Mouse (Mus musculus) intestine, embryonic 16.5 days (tissue): ENCODE measurements around the gene Lnx2. TPM values are rescaled to one million over a fixed set of nuclear protein-coding genes. Genes with fewer than 3 reads are reported as not detected.

ENCODE experiments used
- ATAC-seq: fragments of 200-750 bp; cut with Nextera tagmentation; 2 replicates; pipeline ENCODE4 v1.8.0; 2017; ENCODE audit warnings: moderate TSS enrichment, moderate library complexity
- H3K27ac ChIP-seq: fragments of 300-500 bp; sonication (generic); 2 replicates; pipeline ENCODE4 v1.5.1; 2014; ENCODE audit warnings: mild to moderate bottlenecking, low read length
- H3K27me3 ChIP-seq: fragments of 300-500 bp; sonication (generic); replicated peaks from 2 replicates; pipeline ENCODE4 v1.6.1; 2014; ENCODE audit warnings: low read length, control low read depth, mixed read lengths; ENCODE audit not compliant: control insufficient read depth, insufficient read depth
- H3K36me3 ChIP-seq: fragments of 300-500 bp; sonication (generic); 2 replicates; pipeline ENCODE4 v1.6.1; 2014; ENCODE audit warnings: low read length, control low read depth; ENCODE audit not compliant: control insufficient read depth, insufficient read depth
- H3K4me1 ChIP-seq: fragments of 300-500 bp; sonication (generic); 2 replicates; pipeline ENCODE4 v1.6.1; 2014; ENCODE audit warnings: low read length, control low read depth, mixed read lengths; ENCODE audit not compliant: control insufficient read depth, insufficient read depth
- H3K4me2 ChIP-seq: fragments of 300-500 bp; sonication (generic); 2 replicates; pipeline ENCODE4 v1.6.1; 2014; ENCODE audit warnings: low read depth, low read length, control low read depth
- H3K4me3 ChIP-seq: fragments of 300-500 bp; sonication (generic); 2 replicates; pipeline ENCODE4 v1.5.1; 2014; ENCODE audit warnings: mild to moderate bottlenecking, low read length
- H3K9ac ChIP-seq: fragments of 300-500 bp; sonication (generic); 2 replicates; pipeline ENCODE4 v1.6.1; 2014; ENCODE audit warnings: low read depth, low read length
- H3K9me3 ChIP-seq: fragments of 300-500 bp; sonication (generic); 2 replicates; pipeline ENCODE4 v1.6.1; 2016; ENCODE audit warnings: low read length, control low read depth; ENCODE audit not compliant: control insufficient read depth
- WGBS: fragments of 180-500 bp; shearing (Covaris S2); extraction: QIAGEN DNeasy Blood & Tissue Kit; methylation state at CpG from one replicate; pipeline ENCODE4 v1.1.7; 2014; 5-methylcytosine and 5-hydroxymethylcytosine counted together
- polyA plus RNA-seq: library from polyadenylated mRNA; unstranded; fragments of >200 nt; fragmentation: Nextera tagmentation; extraction: Ambion mirVana; gene quantifications from 2 replicates; pipeline ENCODE4 v1.2.1, GENCODE M21; 2015

Gene Lnx2
- polyA plus RNA-seq, 1 experiment from 2014 or later: 15.2 TPM

GRCm38 (mm10) chr5:147016622-147017021, 59.8 kb downstream of the Lnx2 start:
- H3K27me3 ChIP-seq: no peaks in the 10 kb centered on the region
- H3K36me3 ChIP-seq: peaks cover 13% of the 10 kb centered on the region
- H3K27ac ChIP-seq: no peak overlapping the region
- no peak overlapping the region for H3K9ac ChIP-seq
- H3K9me3 ChIP-seq: no peaks in the 10 kb centered on the region
- H3K4me2 ChIP-seq: no peak overlapping the region
- ATAC-seq: no peak
- H3K4me1 ChIP-seq: peaks cover 4% of the 10 kb centered on the region; the same call in 1 of the 2 replicates
- no peak overlapping the region for H3K4me3 ChIP-seq
- 76% methylated on average over 12 of the region's 12 CpGs for WGBS

- Histone ChIP-seq H3K4me2 (no peak overlapping the region), H3K9ac (no peak overlapping the region)
Measured at GRCm38 (mm10) chr5:147015191-147015590, 61.2 kb downstream of the Lnx2 start.

GRCm38 (mm10) chr5:147013845-147014244, 62.5 kb downstream of the Lnx2 start:
- H3K4me2 ChIP-seq: no peak overlapping the region
- no peak overlapping the region for H3K9ac ChIP-seq
- peaks cover 4% of the 10 kb centered on the region; the same call in 1 of the 2 replicates for H3K4me1 ChIP-seq
- peaks cover 3% of the 10 kb centered on the region for H3K36me3 ChIP-seq
- no peak for ATAC-seq
- no peak overlapping the region for H3K27ac ChIP-seq
- no peak overlapping the region for H3K4me3 ChIP-seq
- H3K27me3 ChIP-seq: no peaks in the 10 kb centered on the region
- no peaks in the 10 kb centered on the region for H3K9me3 ChIP-seq
- WGBS: 38% methylated on average over 6 of the region's 6 CpGs

More at GRCm38 (mm10) chr5:147015191-147015590, 61.2 kb downstream of the Lnx2 start:
- no peaks in the 10 kb centered on the region for H3K27me3 ChIP-seq
- H3K4me3 ChIP-seq: no peak overlapping the region
- no peak overlapping the region for H3K27ac ChIP-seq
- no peaks in the 10 kb centered on the region for H3K9me3 ChIP-seq
- peaks cover 13% of the 10 kb centered on the region for H3K36me3 ChIP-seq
- no peak for ATAC-seq
- 93% methylated on average over 7 of the region's 7 CpGs for WGBS
- peaks cover 4% of the 10 kb centered on the region; the same call in 1 of the 2 replicates for H3K4me1 ChIP-seq

- Histone ChIP-seq H3K4me3 (no peak overlapping the region), H3K4me2 (no peak overlapping the region), H3K36me3 (no peaks in the 10 kb centered on the region; the same call in 1 of the 2 replicates), H3K9ac (no peak overlapping the region), H3K4me1 (no peaks in the 10 kb centered on the region), H3K27ac (no peak overlapping the region), H3K27me3 (no peaks in the 10 kb centered on the region), H3K9me3 (no peaks in the 10 kb centered on the region)
- 82% methylated on average over 10 of the region's 10 CpGs for WGBS
- ATAC-seq: no peak
Measured at GRCm38 (mm10) chr5:147011333-147011732, 65.1 kb downstream of the Lnx2 start.

GRCm38 (mm10) chr5:147003303-147003702, 73.1 kb downstream of the Lnx2 start:
- Histone ChIP-seq H3K4me1 (no peaks in the 10 kb centered on the region), H3K4me2 (no peak overlapping the region), H3K9me3 (peaks cover 7% of the 10 kb centered on the region; the same call in 1 of the 2 replicates), H3K36me3 (no peaks in the 10 kb centered on the region), H3K4me3 (no peak overlapping the region), H3K27me3 (no peaks in the 10 kb centered on the region), H3K9ac (no peak overlapping the region), H3K27ac (no peak overlapping the region)
- no peak for ATAC-seq
- WGBS: 72% methylated on average over 1 of the region's 1 CpGs

GRCm38 (mm10) chr5:147001312-147001711, 75.1 kb downstream of the Lnx2 start:
- Histone ChIP-seq H3K9me3 (peaks cover 7% of the 10 kb centered on the region; the same call in 1 of the 2 replicates), H3K4me3 (no peak overlapping the region), H3K27me3 (no peaks in the 10 kb centered on the region), H3K27ac (no peak overlapping the region), H3K36me3 (no peaks in the 10 kb centered on the region), H3K4me1 (no peaks in the 10 kb centered on the region), H3K9ac (no peak overlapping the region), H3K4me2 (no peak overlapping the region)
- 83% methylated on average over 4 of the region's 4 CpGs for WGBS
- no peak for ATAC-seq

DNA sequence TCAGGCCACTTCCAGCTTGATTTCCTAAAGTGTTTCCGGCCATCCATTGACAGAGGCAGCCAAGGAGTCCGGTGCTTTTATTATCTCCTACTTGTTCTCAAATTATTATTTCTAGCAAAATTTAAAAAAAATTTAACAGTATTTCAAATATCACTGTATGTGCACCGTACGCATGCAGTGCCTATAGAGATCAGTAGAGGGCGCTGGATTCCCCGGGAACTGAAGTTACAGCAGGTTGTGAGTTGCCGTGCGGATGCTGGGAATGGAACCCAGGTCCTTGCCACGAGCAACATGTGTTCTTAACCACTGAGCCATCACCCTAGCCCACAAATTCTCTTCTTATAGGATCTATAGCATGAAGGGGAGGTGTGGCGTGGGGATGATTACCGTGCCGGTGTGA, 77.6 kb downstream of the Lnx2 start:
- H3K36me3 ChIP-seq: no peaks in the 10 kb centered on the region
- WGBS: 91% methylated on average over 12 of the region's 12 CpGs
- H3K4me1 ChIP-seq: no peaks in the 10 kb centered on the region
- no peaks in the 10 kb centered on the region for H3K27me3 ChIP-seq
- H3K4me2 ChIP-seq: no peak overlapping the region
- H3K27ac ChIP-seq: no peak overlapping the region
- no peak overlapping the region for H3K9ac ChIP-seq
- peaks cover 7% of the 10 kb centered on the region; the same call in 1 of the 2 replicates for H3K9me3 ChIP-seq
- H3K4me3 ChIP-seq: no peak overlapping the region
- ATAC-seq: no peak

GRCm38 (mm10) chr5:146996812-146997211, 79.6 kb downstream of the Lnx2 start:
- Histone ChIP-seq H3K36me3 (no peaks in the 10 kb centered on the region), H3K4me2 (no peak overlapping the region), H3K4me3 (no peak overlapping the region), H3K9me3 (peaks cover 4% of the 10 kb centered on the region; the same call in 1 of the 2 replicates), H3K27me3 (no peaks in the 10 kb centered on the region), H3K4me1 (no peaks in the 10 kb centered on the region), H3K27ac (no peak overlapping the region), H3K9ac (no peak overlapping the region)
- ATAC-seq: no peak
- 86% methylated on average over 7 of the region's 7 CpGs for WGBS

DNA sequence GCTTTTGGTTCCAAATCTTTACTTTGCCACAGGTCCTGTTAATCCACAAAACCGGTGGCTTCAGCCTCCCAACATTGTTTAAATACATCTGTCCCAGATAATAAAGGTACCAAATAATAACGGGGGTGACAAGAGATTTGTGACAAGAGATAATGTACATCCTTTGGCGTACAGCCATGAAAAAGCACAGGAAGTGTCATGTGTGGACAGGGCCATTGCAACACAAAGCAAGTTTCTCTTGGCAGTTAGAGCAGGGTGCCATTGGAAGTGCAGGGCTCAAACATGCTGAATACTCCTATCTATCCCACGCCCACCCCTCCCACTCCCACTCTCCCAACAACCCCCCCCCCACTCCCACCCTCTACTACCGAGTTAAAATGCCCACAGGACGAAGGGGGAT, 81.4 kb downstream of the Lnx2 start:
- no peak overlapping the region for H3K9ac ChIP-seq
- H3K9me3 ChIP-seq: 0 out of 2 replicates have a peak, but pooled peaks cover 4% of the 10 kb centered on the region
- ATAC-seq: no peak
- H3K27ac ChIP-seq: no peak overlapping the region
- no peak overlapping the region for H3K4me3 ChIP-seq
- WGBS: 63% methylated on average over 6 of the region's 6 CpGs
- no peak overlapping the region for H3K4me2 ChIP-seq
- no peaks in the 10 kb centered on the region for H3K27me3 ChIP-seq
- H3K36me3 ChIP-seq: no peaks in the 10 kb centered on the region
- H3K4me1 ChIP-seq: no peaks in the 10 kb centered on the region

DNA sequence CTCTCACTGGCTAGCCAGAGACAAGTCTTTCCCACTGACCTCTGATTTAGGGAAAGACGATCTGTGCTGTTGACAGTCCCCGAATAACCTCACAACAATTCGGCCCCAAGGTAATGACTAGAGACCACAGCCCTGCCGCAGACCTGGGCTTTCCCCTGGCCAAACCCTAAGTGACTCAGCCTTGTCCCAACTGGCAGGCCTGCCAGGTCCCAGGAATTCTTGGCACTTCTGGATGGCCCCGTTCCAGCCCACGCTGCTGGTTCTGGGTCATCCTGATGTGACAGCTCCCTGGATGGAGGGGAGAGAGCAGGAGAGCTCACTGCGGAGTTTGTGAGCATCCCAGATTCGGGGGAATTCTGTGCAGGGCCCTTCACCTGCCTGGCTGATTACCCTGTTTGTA, 82.9 kb downstream of the Lnx2 start:
- Histone ChIP-seq H3K36me3 (no peaks in the 10 kb centered on the region), H3K9ac (no peak overlapping the region), H3K4me3 (no peak overlapping the region), H3K27ac (no peak overlapping the region), H3K4me2 (no peak overlapping the region), H3K27me3 (no peaks in the 10 kb centered on the region), H3K4me1 (no peaks in the 10 kb centered on the region), H3K9me3 (no peaks in the 10 kb centered on the region)
- WGBS: 67% methylated on average over 8 of the region's 8 CpGs
- ATAC-seq: no peak
